Mouse (Mus musculus) layer of hippocampus, adult 11-12 months (tissue): ENCODE measurements around the gene Tet2.

Source experiments
- DNase-seq: peaks from one replicate; pipeline ENCODE4 v3.0.0; 2022; ENCODE audit warnings: low spot score

Tet2 gene

DNA sequence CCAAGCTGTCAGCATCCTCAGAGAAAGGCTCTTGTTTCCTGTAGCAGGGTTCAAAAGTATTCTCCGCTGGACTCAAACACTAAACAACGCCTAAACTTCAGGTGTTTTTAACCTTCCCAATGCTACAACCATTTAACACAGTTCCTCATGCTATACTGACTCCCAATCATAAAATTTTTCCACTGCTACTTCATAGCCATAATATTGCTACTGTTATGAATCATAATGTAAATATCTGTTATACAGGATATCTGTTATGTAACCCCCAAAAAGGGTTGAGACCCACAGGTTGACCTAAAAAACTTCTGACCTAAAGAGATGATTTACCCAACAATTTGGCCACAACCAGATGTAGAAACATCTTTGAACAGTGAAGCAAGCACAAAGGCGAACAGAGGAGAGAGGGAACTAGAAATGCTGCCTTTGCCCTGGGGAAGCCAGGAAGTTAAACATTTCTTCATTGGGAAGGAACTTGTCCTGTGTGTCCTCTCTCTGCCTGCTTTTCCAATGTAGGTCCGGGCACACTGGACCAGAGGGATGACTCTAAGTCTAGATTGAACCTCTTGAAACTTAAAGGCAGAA lies 108.6 kb downstream of the Tet2 start:
- no peak for DNase-seq

DNA sequence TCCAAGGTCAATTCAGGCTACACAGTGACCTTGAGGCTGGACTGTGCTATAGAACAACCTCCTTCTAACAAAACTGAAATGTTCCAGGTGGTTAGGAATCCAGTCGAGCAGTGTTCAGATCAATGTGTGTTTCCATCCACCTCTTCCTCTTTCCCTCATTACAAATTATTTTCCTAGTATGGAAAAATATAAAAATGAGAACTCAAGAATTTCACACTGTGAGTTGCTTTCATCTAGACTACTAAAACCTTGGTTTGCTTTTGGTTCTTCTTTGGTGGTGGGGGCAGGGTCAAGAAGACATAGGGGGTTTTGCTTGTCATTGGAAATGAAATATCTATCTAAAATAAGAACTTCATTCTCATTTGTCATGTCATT lies 109.2 kb downstream of the Tet2 start:
- DNase-seq: no peak

DNA sequence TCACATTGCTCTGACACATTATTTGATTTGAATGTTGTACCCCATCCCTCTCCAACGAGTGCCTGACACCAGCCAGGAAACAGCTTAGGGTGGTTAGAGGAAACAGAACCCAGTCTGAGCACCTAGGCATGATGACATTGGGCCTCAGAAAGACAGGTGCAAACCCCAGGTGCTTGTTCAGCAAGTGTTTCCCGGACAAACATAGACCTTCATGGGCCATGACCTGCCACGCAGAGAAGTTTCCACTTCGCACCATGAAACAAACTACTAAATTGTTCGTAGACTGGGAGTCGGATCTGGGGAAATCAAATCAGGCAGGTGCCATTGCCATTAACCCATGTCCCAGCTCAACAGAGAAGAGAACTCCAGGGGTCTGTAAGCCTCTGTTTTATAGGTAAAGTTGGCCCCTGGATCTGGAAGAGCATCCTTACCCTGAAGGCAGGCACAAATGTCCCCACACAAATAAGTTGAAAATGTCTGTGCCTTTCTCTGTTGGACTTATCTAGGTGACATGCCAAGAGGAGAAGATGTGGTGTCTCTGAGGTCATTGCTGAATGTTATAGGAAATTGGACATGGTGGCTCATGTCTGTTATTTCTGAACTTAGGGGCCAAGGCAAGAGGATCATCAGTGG lies 109.7 kb downstream of the Tet2 start:
- DNase-seq: no peak

DNA sequence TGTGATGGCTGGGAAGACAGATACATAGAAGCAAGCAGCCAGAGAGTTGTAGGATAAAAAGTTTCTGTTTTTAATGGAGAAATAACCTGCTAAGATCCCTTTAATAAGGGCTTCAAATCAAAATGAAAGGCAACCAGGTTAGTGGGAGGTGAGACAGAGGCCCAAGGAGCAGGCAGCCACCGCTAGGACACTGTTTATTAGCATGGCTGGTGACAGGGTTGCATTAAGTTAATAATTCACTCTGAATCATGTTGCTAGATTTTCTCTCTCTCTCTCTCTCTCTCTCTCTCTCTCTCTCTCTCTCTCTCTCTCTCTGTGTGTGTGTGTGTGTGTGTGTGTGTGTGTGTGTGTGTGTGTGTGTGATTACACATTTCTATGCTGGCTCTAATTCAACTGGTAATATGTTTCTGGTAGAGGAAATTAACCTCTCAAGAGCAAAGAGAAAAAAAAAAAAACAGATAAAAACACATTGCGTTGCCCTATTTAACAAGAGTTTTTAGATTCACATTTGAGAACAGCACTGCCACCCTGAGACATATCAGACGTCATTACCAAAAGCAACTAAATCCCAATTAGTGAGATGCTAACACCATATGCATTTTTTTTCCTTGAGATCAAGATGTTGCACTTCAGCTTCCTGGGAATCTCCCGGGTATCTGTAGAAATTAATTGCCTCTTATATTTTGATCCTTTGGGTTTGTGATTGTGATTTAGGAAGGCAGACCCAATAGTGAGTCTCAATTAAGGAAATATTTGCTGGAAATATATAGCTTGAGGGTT lies 115.4 kb downstream of the Tet2 start:
- DNase-seq: no peak

DNA sequence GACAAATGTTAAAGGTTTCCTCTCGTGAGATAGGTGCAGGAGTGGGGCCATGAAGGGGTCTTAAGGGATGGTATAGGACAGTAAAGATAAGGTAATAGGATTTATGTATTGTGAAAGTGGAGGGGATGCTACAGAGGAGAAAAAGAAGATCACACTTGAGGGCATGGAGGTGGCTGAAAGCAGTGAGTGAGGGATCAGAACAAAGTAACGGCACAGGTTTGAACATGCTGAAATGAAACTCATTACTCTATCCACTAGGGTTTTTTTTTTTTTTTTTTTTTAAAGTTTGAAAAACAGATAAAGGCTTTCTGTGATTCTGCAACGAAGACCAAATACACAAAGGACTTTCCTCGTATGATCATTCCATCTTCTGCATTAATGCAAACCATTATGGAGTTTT lies 116.9 kb downstream of the Tet2 start:
- DNase-seq: no peak

DNA sequence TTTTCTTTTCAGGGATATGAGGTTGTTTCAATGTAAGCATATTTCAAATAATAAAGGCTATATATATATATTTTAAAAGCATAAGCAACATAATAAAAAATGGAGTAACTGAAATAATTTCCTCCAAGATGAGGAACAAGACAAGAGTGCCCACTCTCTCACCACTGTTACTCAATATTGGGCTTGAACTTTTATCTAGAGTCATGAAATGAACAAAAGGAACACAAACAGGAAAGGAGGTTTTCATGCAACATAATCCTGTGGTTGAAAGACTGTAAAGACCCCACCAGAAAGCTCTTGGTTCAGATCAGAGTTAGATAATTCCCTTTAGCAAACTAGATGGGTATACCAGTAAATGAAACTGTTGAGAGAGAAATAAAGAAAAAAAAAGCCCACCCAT lies 121.9 kb downstream of the Tet2 start:
- DNase-seq: no peak

DNA sequence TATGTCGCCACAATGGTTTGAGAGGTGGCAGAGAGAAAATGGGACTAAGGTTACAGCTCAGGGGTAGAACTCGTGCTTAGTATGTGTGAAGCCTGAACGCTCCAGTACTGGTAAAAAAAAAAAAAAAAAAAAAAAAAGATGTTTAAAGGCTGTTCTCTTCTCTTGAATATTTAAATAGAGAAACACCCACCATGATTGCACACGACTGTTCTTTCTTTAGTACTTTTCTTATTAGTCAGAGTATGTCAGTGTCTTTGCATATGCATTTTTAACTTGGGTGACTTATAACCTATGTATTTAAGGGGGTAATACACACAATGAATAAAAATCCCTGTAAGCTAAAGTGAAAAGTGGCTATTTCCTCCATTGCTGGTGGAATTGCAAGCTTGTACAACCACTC lies 130.2 kb downstream of the Tet2 start:
- DNase-seq: no peak
